Mouse (Mus musculus) CH12.LX (cell line): Measurements from ENCODE around the gene Slco2b1.

Experiments
- CTCF ChIP-seq, 2 experiments: IDR thresholded peaks in 1 of 2; conservative IDR thresholded peaks in 1 of 2; 2 replicates each; pipeline ENCODE4 v1.5.1; 2011 to 2012; ENCODE audit warnings: low read depth in 2 of 2, low read length in 2 of 2, improper control_type of control experiment in 1 of 2, inconsistent platforms in 1 of 2, mild to moderate bottlenecking in 1 of 2, moderate library complexity in 1 of 2
- IRF4 ChIP-seq: IDR thresholded peaks from 2 replicates; pipeline ENCODE4 v1.6.1; 2014; ENCODE audit warnings: low read depth, mild to moderate bottlenecking, inconsistent platforms, low read length, improper control_type of control experiment
- MAFK ChIP-seq: IDR thresholded peaks from 2 replicates; pipeline ENCODE4 v1.6.1; 2011; ENCODE audit warnings: low read length, improper control_type of control experiment; ENCODE audit not compliant: insufficient replicate concordance
- MYC ChIP-seq: IDR thresholded peaks from 2 replicates; pipeline ENCODE4 v1.6.1; 2011; ENCODE audit warnings: low read depth, mild to moderate bottlenecking, improper control_type of control experiment, low read length
- POLR2A ChIP-seq: IDR thresholded peaks from 2 replicates; pipeline ENCODE4 v1.6.1; 2011; ENCODE audit warnings: low read depth, mild to moderate bottlenecking, improper control_type of control experiment, low read length
- RAD21 ChIP-seq: IDR thresholded peaks from 2 replicates; pipeline ENCODE4 v1.6.1; 2011; ENCODE audit warnings: low read depth, mild to moderate bottlenecking, low read length, improper control_type of control experiment, moderate library complexity
- UBTF ChIP-seq: IDR thresholded peaks from 2 replicates; pipeline ENCODE4 v1.6.1; 2012; ENCODE audit warnings: low read depth, mild to moderate bottlenecking, inconsistent platforms, low read length, improper control_type of control experiment, moderate library complexity
- ZKSCAN1 ChIP-seq: IDR thresholded peaks from 2 replicates; pipeline ENCODE4 v1.6.1; 2012; ENCODE audit warnings: low read depth, inconsistent platforms, low read length, improper control_type of control experiment, borderline replicate concordance
- ZNF384 ChIP-seq: IDR thresholded peaks from 2 replicates; pipeline ENCODE4 v1.6.1; 2012; ENCODE audit warnings: low read depth, low read length, improper control_type of control experiment, inconsistent platforms

GRCm38 (mm10) chr7:99707038-99707595 is 4.0 kb downstream of the Slco2b1 start:
- no peak; the same call in 1 of the 2 replicates for TF ChIP-seq RAD21
- TF ChIP-seq MAFK: no peak
- TF ChIP-seq ZNF384: no peak
- no peak for TF ChIP-seq ZKSCAN1
- no peak for TF ChIP-seq IRF4
- TF ChIP-seq UBTF: no peak
- no peak for TF ChIP-seq POLR2A
- no peak for TF ChIP-seq MYC
- no peak for TF ChIP-seq CTCF (conservative IDR thresholded peaks at IDR 0.05 in 1 of 2, IDR thresholded peaks at IDR 0.05 in 1 of 2; ENCODE audit: low read depth in 2 of 2, low read length in 2 of 2)
